Mouse (Mus musculus) forebrain, embryonic 11.5 days (tissue): ENCODE results near the gene Gnaq. TPM values are rescaled to one million over a fixed set of nuclear protein-coding genes. Genes with fewer than 3 reads are reported as not detected.

Source experiments
- ATAC-seq: fragments of 200-750 bp; cut with Nextera tagmentation; replicated peaks from 2 replicates; pipeline ENCODE4 v1.8.0; 2017; ENCODE audit warnings: moderate TSS enrichment; ENCODE audit not compliant: low FRiP score
- DNase-seq: peaks from one replicate; pipeline ENCODE4 v3.0.0-alpha.2; 2017; ENCODE audit warnings: low spot score
- H3K27ac ChIP-seq: fragments of 300-500 bp; sonication (generic); 2 replicates; pipeline ENCODE4 v1.5.1; 2014; ENCODE audit warnings: low read depth, low read length
- H3K27me3 ChIP-seq: fragments of 300-500 bp; sonication (generic); 2 replicates; pipeline ENCODE4 v1.6.1; 2014; ENCODE audit warnings: mild to moderate bottlenecking, low read length, mixed read lengths; ENCODE audit not compliant: control insufficient read depth, insufficient read depth
- H3K36me3 ChIP-seq: fragments of 300-500 bp; sonication (generic); 2 replicates; pipeline ENCODE4 v1.6.1; 2014; ENCODE audit warnings: mild to moderate bottlenecking, low read length, moderate library complexity, mixed read lengths; ENCODE audit not compliant: control insufficient read depth, insufficient read depth
- H3K4me1 ChIP-seq: fragments of 300-500 bp; sonication (generic); replicated peaks from 2 replicates; pipeline ENCODE4 v1.6.1; 2014; ENCODE audit warnings: low read length, mixed read lengths; ENCODE audit not compliant: control insufficient read depth, insufficient read depth
- H3K4me2 ChIP-seq: fragments of 300-500 bp; sonication (generic); 2 replicates; pipeline ENCODE4 v1.6.1; 2014; ENCODE audit warnings: low read depth, mild to moderate bottlenecking, low read length, moderate library complexity, mixed read lengths; ENCODE audit not compliant: severe bottlenecking
- H3K4me3 ChIP-seq: fragments of 300-500 bp; sonication (generic); 2 replicates; pipeline ENCODE4 v1.5.1; 2014; ENCODE audit warnings: low read depth, low read length
- H3K9ac ChIP-seq: fragments of 300-500 bp; sonication (generic); 2 replicates; pipeline ENCODE4 v1.6.1; 2014; ENCODE audit warnings: low read length
- H3K9me3 ChIP-seq: fragments of 300-500 bp; sonication (generic); 2 replicates; pipeline ENCODE4 v1.6.1; 2016; ENCODE audit warnings: low read length, mixed read lengths; ENCODE audit not compliant: control insufficient read depth
- whole genome bisulfite sequencing: fragments of 180-500 bp; shearing (Covaris S2); extraction: QIAGEN DNeasy Blood & Tissue Kit; methylation state at CpG from one replicate; pipeline ENCODE4 v1.1.7; 2014; 5-methylcytosine and 5-hydroxymethylcytosine counted together
- microRNA-seq: library from miRNA; unstranded; fragments of <30 nt; microRNA quantifications from one replicate; pipeline ENCODE4, GENCODE M21; 2016; ENCODE audit not compliant: insufficient number of aligned reads
- polyA plus RNA-seq: library from polyadenylated mRNA; unstranded; fragments of >200 nt; fragmentation: Nextera tagmentation; extraction: Ambion mirVana; gene quantifications from 2 replicates; pipeline ENCODE4 v1.2.1, GENCODE M21; 2014

Gene Gnaq
- polyA plus RNA-seq, 1 experiment from 2014 or later = 19.7 TPM

- Histone ChIP-seq H3K9ac (no peak overlapping the region), H3K4me3 (peak overlapping the region; percentile 33; the same call in 1 of the 2 replicates), H3K27me3 (peaks cover 13% of the 10 kb centered on the region), H3K27ac (no peak overlapping the region), H3K4me2 (peak overlapping the region; percentile 74), H3K4me1 (peaks cover 15% of the 10 kb centered on the region; the same call in 1 of the 2 replicates), H3K36me3 (no peaks in the 10 kb centered on the region), H3K9me3 (no peaks in the 10 kb centered on the region)
- ATAC-seq (no peak), DNase-seq (no peak)
- WGBS = 23% methylated on average over 9 of the region's 9 CpGs
These were observed 302.2 kb downstream of the Gnaq start for GRCm38 (mm10) chr19:16434879-16435278.

DNA sequence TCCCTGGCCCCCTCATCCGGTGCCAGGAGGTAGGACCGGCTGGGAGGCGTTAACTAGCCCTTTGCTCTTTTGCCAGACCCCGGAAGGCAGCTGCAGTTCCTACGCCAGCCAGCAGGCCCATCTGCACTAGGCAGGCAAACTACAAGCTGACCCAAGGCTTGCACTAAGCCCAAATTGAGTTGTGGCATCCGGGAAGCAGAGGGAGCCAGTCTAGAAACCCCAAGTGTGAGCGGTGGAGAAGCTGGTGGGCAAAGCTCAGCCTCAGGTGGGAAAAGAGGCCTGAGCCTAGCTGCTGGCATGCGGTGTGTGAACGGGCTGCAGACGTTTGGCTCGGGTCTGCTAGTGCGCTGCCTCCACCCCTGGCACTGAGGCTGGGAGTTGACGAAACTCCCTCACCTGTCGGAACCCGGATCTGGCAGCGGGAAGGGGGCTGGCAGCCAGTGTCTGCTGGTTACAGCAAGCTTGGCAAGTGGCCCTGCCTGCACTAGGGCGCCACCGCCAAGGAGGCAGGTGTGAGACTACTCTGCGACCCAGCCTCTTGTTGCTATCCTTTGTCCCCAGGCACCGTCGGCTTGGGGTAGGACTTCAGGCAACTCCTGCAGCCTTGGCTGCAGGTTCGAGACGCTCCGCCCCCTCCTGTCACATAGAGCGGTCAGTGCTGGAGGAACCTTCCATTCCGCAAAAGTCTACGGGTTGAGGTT is 303.1 kb downstream of the Gnaq start, which contains the start of gene Gna14:
Gene Gna14 (plus strand): TSS at position 232 of the 701 bp plus-strand sequence.
- WGBS = 2% methylated on average over 27 of the region's 27 CpGs
- H3K4me3 ChIP-seq = peak within 1 kb of the TSS; percentile 33
- peaks cover 15% of the 10 kb centered on the region; the same call in 1 of the 2 replicates for H3K4me1 ChIP-seq
- H3K27ac ChIP-seq = no peak within 1 kb of the TSS
- no peaks in the 10 kb centered on the region for H3K36me3 ChIP-seq
- peak; percentile 60 for ATAC-seq
- H3K9me3 ChIP-seq = no peaks in the 10 kb centered on the region
- H3K4me2 ChIP-seq = peak within 1 kb of the TSS; percentile 74
- peak; percentile 85 for DNase-seq
- H3K27me3 ChIP-seq = peaks cover 13% of the 10 kb centered on the region
- peak within 1 kb of the TSS; percentile 37 for H3K9ac ChIP-seq

- DNase-seq = peak; percentile 73
- peak overlapping the region; percentile 33 for H3K4me3 ChIP-seq
- peaks cover 15% of the 10 kb centered on the region; the same call in 1 of the 2 replicates for H3K4me1 ChIP-seq
- no peaks in the 10 kb centered on the region for H3K9me3 ChIP-seq
- ATAC-seq = peak; percentile 29; the same call in 1 of the 2 replicates
- no peaks in the 10 kb centered on the region for H3K36me3 ChIP-seq
- peak overlapping the region; percentile 74 for H3K4me2 ChIP-seq
- H3K9ac ChIP-seq = peak overlapping the region; percentile 37
- no peak overlapping the region for H3K27ac ChIP-seq
- peaks cover 13% of the 10 kb centered on the region for H3K27me3 ChIP-seq
- WGBS = under 1% methylated on average over 61 of the region's 61 CpGs
These were observed 303.9 kb downstream of the Gnaq start for GRCm38 (mm10) chr19:16436335-16437169.

Small RNAs within 50 kb of the gene (microRNA-seq; reads per million reads assigned to microRNA genes)
- gene Mir496b = not detected

Other genes with a start within 250 kb of the Gnaq start
- gene Psat1, start 185.5 kb upstream of the Gnaq start, polyA plus RNA-seq = 137 and 142 TPM in 2 replicates
- 68.7 TPM in 2 replicates for gene Cep78, start 147.8 kb upstream of the Gnaq start, polyA plus RNA-seq